In the genomic region with DNA sequence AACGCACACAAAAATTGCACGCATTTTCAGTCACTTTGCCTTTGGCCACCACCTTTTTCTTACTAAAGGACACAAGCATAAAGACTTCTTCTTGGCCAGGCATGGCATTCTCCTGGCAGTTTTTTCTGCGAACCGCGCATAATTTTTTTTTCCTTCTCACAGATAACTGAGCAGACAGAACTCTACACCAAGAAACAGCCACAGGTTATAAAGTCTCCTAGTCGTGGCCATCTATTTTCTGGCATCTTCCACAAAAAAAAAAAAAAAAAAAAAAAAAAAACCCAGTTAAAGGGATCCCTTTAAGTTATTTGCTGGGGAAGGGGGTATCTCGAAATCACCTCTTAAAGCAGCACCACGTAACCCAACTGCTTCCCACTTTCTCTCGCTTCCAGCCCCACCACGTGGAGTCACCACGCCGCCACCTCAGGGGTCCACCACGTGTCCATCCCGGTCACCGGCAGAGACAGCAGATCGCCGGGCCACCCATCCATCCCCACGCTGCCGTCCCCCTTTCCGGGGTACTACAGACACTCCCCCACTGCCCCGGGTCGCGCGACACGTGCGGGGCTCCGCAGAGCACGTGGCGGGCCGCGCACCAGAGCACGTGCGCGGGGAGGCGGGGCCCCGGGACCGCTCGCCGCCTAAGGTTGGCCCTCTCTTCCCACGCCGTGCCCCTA, we compare ENCODE assay signal across 8 mouse cellular contexts. TPM values are rescaled to one million over a fixed set of nuclear protein-coding genes. Genes with fewer than 3 reads are reported as not detected.
DNase-seq lines count a peak whose midpoint lies in the region; ATAC-seq and TF ChIP-seq lines count a peak whose summit lies in the region.

No protein-coding gene starts in this region.

- peak overlapping the region; percentile 82 for H3K4me2 ChIP-seq in CH12.LX (ENCODE audit: insufficient read depth, low read depth, poor library complexity, severe bottlenecking)
- peak overlapping the region; percentile 87 for H3K4me2 ChIP-seq in forebrain, embryonic 14.5 days (ENCODE audit: low read length)
- peak overlapping the region; percentile 94 for H3K4me2 ChIP-seq in liver, embryonic 15.5 days

- H3K79me2 ChIP-seq in CH12.LX (replicated peaks; ENCODE audit: control insufficient read depth, extremely low read depth, insufficient read depth, poor library complexity, severe bottlenecking): peaks cover 61% of the 10 kb centered on the region

- no peak for TF ChIP-seq RAD21 in CH12.LX (IDR thresholded peaks at IDR 0.05; ENCODE audit: low read depth, low read length)

- H3K4me1 ChIP-seq in CH12.LX (ENCODE audit: control insufficient read depth in 1 of 2, insufficient read depth in 2 of 2): peaks cover 8 to 67% of the 10 kb centered on the region in 2 experiments
- H3K4me1 ChIP-seq in forebrain, embryonic 14.5 days (ENCODE audit: control insufficient read depth, insufficient read depth, low read length): peaks cover 13% of the 10 kb centered on the region
- peaks cover 49% of the 10 kb centered on the region for H3K4me1 ChIP-seq in liver, embryonic 15.5 days (replicated peaks)

- peak; percentile 58 for ATAC-seq in forebrain, embryonic 14.5 days
- peak; percentile 23 for ATAC-seq in liver, embryonic 15.5 days (ENCODE audit: insufficient read depth)

- H3K36me3 ChIP-seq in CH12.LX (replicated peaks in 1 of 2; ENCODE audit: control insufficient read depth in 1 of 2, insufficient read depth in 1 of 2, low read length in 1 of 2): peaks cover 35 to 46% of the 10 kb centered on the region in 2 experiments
- peaks cover 42% of the 10 kb centered on the region for H3K36me3 ChIP-seq in forebrain, embryonic 14.5 days (ENCODE audit: control insufficient read depth, insufficient read depth, low read length)
- H3K36me3 ChIP-seq in liver, embryonic 15.5 days (replicated peaks): peaks cover 44% of the 10 kb centered on the region

- no peak for TF ChIP-seq EP300 in CH12.LX (IDR thresholded peaks at IDR 0.05; ENCODE audit: low read length)

- H3K27me3 ChIP-seq in CH12.LX (replicated peaks): no peaks in the 10 kb centered on the region
- H3K27me3 ChIP-seq in forebrain, embryonic 14.5 days (replicated peaks; ENCODE audit: control insufficient read depth, insufficient read depth, low read length): no peaks in the 10 kb centered on the region
- H3K27me3 ChIP-seq in liver, embryonic 15.5 days: no peaks in the 10 kb centered on the region

- peak overlapping the region; percentile 71 to 96 (median 74) for H3K4me3 ChIP-seq in CH12.LX (replicated peaks in 1 of 3; ENCODE audit: low read depth in 2 of 3, low read length in 2 of 3, poor library complexity in 1 of 3)
- H3K4me3 ChIP-seq in forebrain, embryonic 14.5 days (ENCODE audit: low read depth, low read length): peak overlapping the region; percentile 90
- peak overlapping the region; percentile 96 for H3K4me3 ChIP-seq in liver, embryonic 15.5 days (replicated peaks)

- H3K9me3 ChIP-seq in CH12.LX (replicated peaks; ENCODE audit: low read length): no peaks in the 10 kb centered on the region
- no peaks in the 10 kb centered on the region for H3K9me3 ChIP-seq in forebrain, embryonic 14.5 days (replicated peaks; ENCODE audit: control insufficient read depth, low read length)
- H3K9me3 ChIP-seq in liver, embryonic 15.5 days (replicated peaks): no peaks in the 10 kb centered on the region

- 0% methylated on average over 41 of the region's 41 CpGs for WGBS in forebrain, embryonic 14.5 days
- WGBS in liver, embryonic 15.5 days (ENCODE audit: insufficient replicate concordance): under 1% methylated on average over 41 of the region's 41 CpGs

- dilution Hi-C loops in CH12.LX (cut with MboI; ENCODE audit: extremely low pct_ligation_motif_present, extremely low pct_unique_long_range_greater_than_20kb, low sequenced_read_pairs): no loop called here

- TF ChIP-seq CTCF in CH12.LX (conservative IDR thresholded peaks at IDR 0.05 in 1 of 2, IDR thresholded peaks at IDR 0.05 in 1 of 2; ENCODE audit: low read depth in 2 of 2, low read length in 2 of 2): no peak

- DNase-seq in heart, adult 11 months: peak; percentile 66
- no peak for DNase-seq in heart, adult 18-20 months
- DNase-seq in CH12.LX (ENCODE audit: extremely low read depth): no peak
- no peak for DNase-seq in forebrain, embryonic 14.5 days (ENCODE audit: low spot score)
- no peak for DNase-seq in embryo, embryonic 10.5 days (ENCODE audit: low spot score)
- DNase-seq in right cerebral cortex, adult 2 months (ENCODE audit: low spot score in 2 of 2): no peak
- no peak for DNase-seq in frontal cortex, adult 2 months (ENCODE audit: extremely low spot score in 1 of 2, low spot score in 1 of 2)

- H3K9ac ChIP-seq in CH12.LX (ENCODE audit: insufficient read depth, low read depth): peak overlapping the region; percentile 94
- H3K9ac ChIP-seq in forebrain, embryonic 14.5 days (ENCODE audit: low read length): peak overlapping the region; percentile 82
- H3K9ac ChIP-seq in liver, embryonic 15.5 days: peak overlapping the region; percentile 90

- TF ChIP-seq POLR2A in CH12.LX (IDR thresholded peaks at IDR 0.05; ENCODE audit: low read depth, low read length): no peak

- H3K27ac ChIP-seq in CH12.LX (ENCODE audit: insufficient read depth, low read depth): peak overlapping the region; percentile 98
- peak overlapping the region; percentile 96 for H3K27ac ChIP-seq in forebrain, embryonic 14.5 days (ENCODE audit: low read depth, low read length)
- peak overlapping the region; percentile 98 for H3K27ac ChIP-seq in liver, embryonic 15.5 days (replicated peaks)

- in situ Hi-C loops in CH12.LX (cut with MboI; ENCODE audit: low pct_ligation_motif_present, low pct_unique_long_range_greater_than_20kb, low sequenced_read_pairs): no loop called here

TF ChIP-seq in CH12.LX, 34 proteins besides CTCF, POLR2A, EP300 and RAD21:
- peak; percentile 82 for TF ChIP-seq SIN3A (IDR thresholded peaks at IDR 0.05; ENCODE audit: low read length)
- peak; percentile 51 for TF ChIP-seq USF1 (IDR thresholded peaks at IDR 0.05; ENCODE audit: low read depth, low read length)
- TF ChIP-seq MAX (IDR thresholded peaks at IDR 0.05; ENCODE audit: low read length): peak; percentile 99
- TF ChIP-seq NRF1 (IDR thresholded peaks at IDR 0.05; ENCODE audit: low read depth, low read length): no peak
- TF ChIP-seq MXI1 (IDR thresholded peaks at IDR 0.05; ENCODE audit: low read depth, low read length): peak; percentile 100
- peak; percentile 98 for TF ChIP-seq BHLHE40 (IDR thresholded peaks at IDR 0.05; ENCODE audit: low read depth, low read length)
- no peak for TF ChIP-seq MAFK (IDR thresholded peaks at IDR 0.05; ENCODE audit: insufficient replicate concordance, low read length)
- TF ChIP-seq SMC3 (IDR thresholded peaks at IDR 0.05; ENCODE audit: low read depth, low read length): no peak
- peak; percentile 86 for TF ChIP-seq CHD1 (IDR thresholded peaks at IDR 0.05; ENCODE audit: low read depth, low read length)
- peak; percentile 100 for TF ChIP-seq MYC (IDR thresholded peaks at IDR 0.05; ENCODE audit: low read depth, low read length)

RNA-seq across cellular contexts. Expression of a gene that starts 0.8 kb away (rescaled TPM):
- 100 to 1,000 TPM; 105 to 113 TPM for total RNA-seq in heart, adult 18-20 months (2021)
- total RNA-seq in CH12.LX (2012; rRNA removed) (359 and 490 TPM in 2 replicates), CH12.LX (2014; rRNA removed) (176 and 184 TPM in 2 replicates)
- polyA plus RNA-seq in CH12.LX (2012; ENCODE audit: insufficient read length, low read depth): 2,617 and 2,771 TPM in 2 replicates
- 122 and 124 TPM in 2 replicates for polyA plus RNA-seq in forebrain, embryonic 14.5 days (2014; fragmentation: Nextera tagmentation; extraction: Ambion mirVana)
- polyA plus RNA-seq in liver, embryonic 15.5 days (2015; fragmentation: Nextera tagmentation; extraction: Ambion mirVana): 175 and 198 TPM in 2 replicates
- polyA plus RNA-seq in frontal cortex, adult 2 months (2012; rRNA removed): 153 and 154 TPM in 2 replicates

RNA-seq across cellular contexts. Expression of a gene that starts 55.7 kb away (rescaled TPM):
- under 1 TPM; 0.42 to 0.75 TPM for total RNA-seq in heart, adult 18-20 months (2021)
- total RNA-seq in CH12.LX (2012; rRNA removed): 0.08 and 0.17 TPM in 2 replicates
- not detected in 2 replicates for total RNA-seq in CH12.LX (2014; rRNA removed)
- polyA plus RNA-seq in CH12.LX (2012; ENCODE audit: insufficient read length, low read depth): not detected in 2 replicates
- polyA plus RNA-seq in forebrain, embryonic 14.5 days (2014; fragmentation: Nextera tagmentation; extraction: Ambion mirVana): 3.9 and 4.1 TPM in 2 replicates
- polyA plus RNA-seq in liver, embryonic 15.5 days (2015; fragmentation: Nextera tagmentation; extraction: Ambion mirVana): 0.79 and 0.92 TPM in 2 replicates
- 1.6 TPM in 2 replicates for polyA plus RNA-seq in frontal cortex, adult 2 months (2012; rRNA removed)

Comparison
In these comparisons a context has a peak if more than half of its experiments do, and no peak if none do; other contexts are left out.
1. RNA of a gene that starts 0.8 kb away (polyA plus RNA-seq): 2,617 to 2,771 TPM in CH12.LX; 175 to 198 TPM in liver, embryonic 15.5 days, 153 to 154 TPM in frontal cortex, adult 2 months and 122 to 124 TPM in forebrain, embryonic 14.5 days; every median in the first group is over 10 times any median in the second.
2. Peak in every context shown above with its lines, with median percentiles within 50 percentile points of each other: H3K27ac ChIP-seq, H3K4me2 ChIP-seq, H3K4me3 ChIP-seq and H3K9ac ChIP-seq.